Mouse (Mus musculus) myocyte (in vitro differentiated cells): ENCODE results near the gene Il22ra2. TPM values are rescaled to one million over a fixed set of nuclear protein-coding genes. Genes with fewer than 3 reads are reported as not detected.
"Not testable (repeated sequence)": the region's sequence is repeated elsewhere in the genome, so short reads cannot be mapped to it uniquely, and the experiment has no call there.

Experiments used
- H3K27me3 ChIP-seq: one replicate; pipeline ENCODE4 v1.6.1; 2011; ENCODE audit not compliant: control insufficient read depth, insufficient read depth, insufficient read length
- H3K36me3 ChIP-seq: one replicate; pipeline ENCODE4 v1.6.1; 2011; ENCODE audit not compliant: control insufficient read depth, insufficient read depth
- H3K4me2 ChIP-seq: one replicate; pipeline ENCODE4 v1.6.1; 2011; ENCODE audit warnings: low read depth, control low read depth
- H3K4me3 ChIP-seq: one replicate; pipeline ENCODE4 v1.5.1; 2011; ENCODE audit warnings: mild to moderate bottlenecking, control low read depth, moderate library complexity
- H3K79me2 ChIP-seq: one replicate; pipeline ENCODE4 v1.6.1; 2011; ENCODE audit not compliant: control insufficient read depth, insufficient read depth
- H3ac ChIP-seq: one replicate; pipeline ENCODE4 v1.6.1; 2011; ENCODE audit not compliant: control insufficient read depth, insufficient read length
- CEBPB ChIP-seq: IDR thresholded peaks from 2 replicates; pipeline ENCODE4 v1.6.1; 2011; ENCODE audit warnings: mild to moderate bottlenecking, moderate library complexity; ENCODE audit not compliant: poor library complexity, insufficient read depth, severe bottlenecking
- E2F4 ChIP-seq: IDR thresholded peaks from one replicate; pipeline ENCODE4 v1.6.1; 2011; ENCODE audit warnings: mild to moderate bottlenecking, control low read depth, moderate library complexity; ENCODE audit not compliant: insufficient read depth
- MAX ChIP-seq: IDR thresholded peaks from one replicate; pipeline ENCODE4 v1.6.1; 2011; ENCODE audit warnings: low read depth, mild to moderate bottlenecking, control low read depth
- MYOD1 ChIP-seq, 3 experiments: IDR thresholded peaks; one replicate each; pipeline ENCODE4 v1.6.1; 2011; ENCODE audit warnings: control low read depth in 2 of 3, low read depth in 2 of 3, mild to moderate bottlenecking in 2 of 3, moderate library complexity in 1 of 3; ENCODE audit not compliant: insufficient read length in 2 of 3, control insufficient read depth in 1 of 3
- MYOG ChIP-seq, 3 experiments: IDR thresholded peaks; one replicate each; pipeline ENCODE4 v1.6.1; 2011; ENCODE audit warnings: control low read depth in 2 of 3, low read depth in 2 of 3, mild to moderate bottlenecking in 2 of 3; ENCODE audit not compliant: insufficient read length in 2 of 3, control insufficient read depth in 1 of 3, insufficient read depth in 1 of 3
- POLR2A ChIP-seq: IDR thresholded peaks from one replicate; pipeline ENCODE4 v1.6.1; 2011; ENCODE audit warnings: low read depth, mild to moderate bottlenecking, control low read depth, moderate library complexity; ENCODE audit not compliant: insufficient read length
- POLR2AphosphoS2 ChIP-seq: IDR thresholded peaks from one replicate; pipeline ENCODE4 v1.6.1; 2011; ENCODE audit warnings: low read depth, control low read depth; ENCODE audit not compliant: insufficient read length
- REST ChIP-seq: IDR thresholded peaks from one replicate; pipeline ENCODE4 v1.6.1; 2011; ENCODE audit warnings: mild to moderate bottlenecking, control low read depth, moderate library complexity; ENCODE audit not compliant: insufficient read depth, insufficient read length
- SRF ChIP-seq: IDR thresholded peaks from one replicate; pipeline ENCODE4 v1.6.1; 2011; ENCODE audit warnings: low read depth; ENCODE audit not compliant: control insufficient read depth, insufficient read length
- TCF12 ChIP-seq: IDR thresholded peaks from one replicate; pipeline ENCODE4 v1.6.1; 2011; ENCODE audit warnings: mild to moderate bottlenecking, control low read depth; ENCODE audit not compliant: poor library complexity, insufficient read depth, severe bottlenecking
- TCF3 ChIP-seq: IDR thresholded peaks from one replicate; pipeline ENCODE4 v1.6.1; 2011; ENCODE audit warnings: low read depth, control low read depth; ENCODE audit not compliant: insufficient read length
- USF1 ChIP-seq: IDR thresholded peaks from one replicate; pipeline ENCODE4 v1.6.1; 2011; ENCODE audit warnings: low read depth, mild to moderate bottlenecking, control low read depth, moderate library complexity
- polyA plus RNA-seq: library from polyadenylated mRNA; unstranded; fragments of >200 nt; fragmentation: generic; extraction: Trizol; gene quantifications from one replicate; pipeline ENCODE4 v1.2.1, GENCODE M21; 2012; ENCODE audit warnings: missing spikeins

Gene Il22ra2
- polyA plus RNA-seq, 1 experiment: not detected

GRCm38 (mm10) chr10:19599331-19600092 lies 22.3 kb upstream of the Il22ra2 start:
- H3K27me3 ChIP-seq: no peaks in the 10 kb centered on the region
- H3K4me3 ChIP-seq: no peak overlapping the region
- no peak overlapping the region for H3K4me2 ChIP-seq
- peaks cover 28% of the 10 kb centered on the region for H3K36me3 ChIP-seq
- no peak overlapping the region for H3ac ChIP-seq
- TF ChIP-seq POLR2A (no peak), MYOG (IDR thresholded peaks at IDR 0.05; ENCODE audit: control insufficient read depth in 1 of 3, insufficient read depth in 1 of 3, insufficient read length in 2 of 3, low read depth in 2 of 3) (no peak), E2F4 (no peak)
- H3K79me2 ChIP-seq: peaks cover 3% of the 10 kb centered on the region

DNA sequence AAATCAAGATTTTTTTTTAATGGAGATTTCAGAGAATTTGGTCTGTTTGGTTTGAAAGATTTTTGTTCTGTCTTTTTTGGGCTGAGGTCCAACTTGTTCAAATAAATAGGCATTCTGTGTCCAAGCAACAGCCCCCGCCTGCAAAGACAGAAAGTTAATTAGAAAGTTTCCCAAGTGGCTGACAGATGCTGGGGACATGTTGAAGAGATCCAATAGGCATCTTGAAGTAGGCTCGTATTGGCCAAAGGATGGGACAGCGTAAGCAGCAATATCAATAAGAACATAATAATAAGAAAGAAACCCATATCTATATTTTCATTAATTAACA lies 21.7 kb upstream of the Il22ra2 start:
- H3K27me3 ChIP-seq: no peaks in the 10 kb centered on the region
- no peak overlapping the region for H3K4me2 ChIP-seq
- no peak overlapping the region for H3ac ChIP-seq
- no peak overlapping the region for H3K4me3 ChIP-seq
- TF ChIP-seq E2F4: no peak
- TF ChIP-seq POLR2AphosphoS2: no peak
- no peak for TF ChIP-seq REST
- TF ChIP-seq USF1: no peak
- no peak for TF ChIP-seq MYOG (IDR thresholded peaks at IDR 0.05; ENCODE audit: control insufficient read depth in 1 of 3, insufficient read depth in 1 of 3, insufficient read length in 2 of 3, low read depth in 2 of 3)
- no peak for TF ChIP-seq SRF
- TF ChIP-seq TCF12: no peak
- no peak for TF ChIP-seq CEBPB
- TF ChIP-seq POLR2A: no peak
- H3K79me2 ChIP-seq: no peaks in the 10 kb centered on the region
- peaks cover 28% of the 10 kb centered on the region for H3K36me3 ChIP-seq

DNA sequence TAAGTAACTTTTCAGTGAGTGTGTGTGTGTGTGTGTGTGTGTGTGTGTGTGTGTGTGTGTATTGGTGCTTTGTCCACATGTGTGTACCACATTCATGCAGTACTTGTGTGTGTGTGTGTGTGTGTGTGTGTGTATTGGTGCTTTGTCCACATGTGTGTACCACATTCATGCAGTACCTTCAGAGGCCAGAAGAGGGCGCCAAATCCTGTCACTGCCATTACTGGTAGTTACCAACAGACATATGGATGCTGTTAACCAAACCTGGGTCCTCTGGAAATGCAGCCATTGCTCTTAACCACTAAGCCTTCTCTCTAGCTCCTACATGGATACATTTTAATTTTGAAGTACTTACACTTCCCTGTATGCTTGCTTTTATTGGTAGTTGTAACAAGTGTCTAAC lies 20.3 kb upstream of the Il22ra2 start:
- not testable (repeated sequence) for H3K4me2 ChIP-seq, H3K79me2 ChIP-seq, H3K27me3 ChIP-seq, H3ac ChIP-seq, H3K4me3 ChIP-seq
- H3K36me3 ChIP-seq: peaks cover 28% of the 10 kb centered on the region

- no peaks in the 10 kb centered on the region for H3K79me2 ChIP-seq
- H3K27me3 ChIP-seq: no peaks in the 10 kb centered on the region
- no peak overlapping the region for H3ac ChIP-seq
- H3K4me3 ChIP-seq: no peak overlapping the region
- H3K4me2 ChIP-seq: no peak overlapping the region
- no peak for TF ChIP-seq MYOG (IDR thresholded peaks at IDR 0.05; ENCODE audit: control insufficient read depth in 1 of 3, insufficient read depth in 1 of 3, insufficient read length in 2 of 3, low read depth in 2 of 3)
- no peak for TF ChIP-seq CEBPB
- no peak for TF ChIP-seq REST
- TF ChIP-seq USF1: no peak
- no peak for TF ChIP-seq POLR2A
- no peak for TF ChIP-seq E2F4
- TF ChIP-seq TCF12: no peak
- TF ChIP-seq TCF3: no peak
- no peak for TF ChIP-seq MAX
- TF ChIP-seq MYOD1 (IDR thresholded peaks at IDR 0.05; ENCODE audit: control insufficient read depth in 1 of 3, insufficient read length in 2 of 3, low read depth in 2 of 3): no peak
- no peak for TF ChIP-seq POLR2AphosphoS2
- H3K36me3 ChIP-seq: peaks cover 34% of the 10 kb centered on the region
Observed at GRCm38 (mm10) chr10:19603231-19603630, 18.6 kb upstream of the Il22ra2 start.

- Histone ChIP-seq H3K36me3 (peaks cover 17% of the 10 kb centered on the region), H3K79me2 (no peaks in the 10 kb centered on the region), H3K27me3 (no peaks in the 10 kb centered on the region), H3K4me2 (no peak overlapping the region), H3ac (no peak overlapping the region), H3K4me3 (no peak overlapping the region)
- TF ChIP-seq TCF3 (no peak), USF1 (no peak), E2F4 (no peak), POLR2AphosphoS2 (no peak), TCF12 (no peak), POLR2A (no peak), MYOD1 (IDR thresholded peaks at IDR 0.05; ENCODE audit: control insufficient read depth in 1 of 3, insufficient read length in 2 of 3, low read depth in 2 of 3) (no peak), CEBPB (no peak), SRF (no peak), REST (no peak), MYOG (IDR thresholded peaks at IDR 0.05; ENCODE audit: control insufficient read depth in 1 of 3, insufficient read depth in 1 of 3, insufficient read length in 2 of 3, low read depth in 2 of 3) (no peak), MAX (no peak)
Observed at GRCm38 (mm10) chr10:19609125-19609524, 12.7 kb upstream of the Il22ra2 start.
